Mouse (Mus musculus): ENCODE data around the gene Dtx4. TPM values are rescaled to one million over a fixed set of nuclear protein-coding genes. Genes with fewer than 3 reads are reported as not detected.
A peak's percentile ranks its signal among the peaks of the same experiment; 100 is the strongest.

Dtx4 gene
- polyA plus RNA-seq, 1 experiment from 2014 or later, result 15.3 TPM

DNA sequence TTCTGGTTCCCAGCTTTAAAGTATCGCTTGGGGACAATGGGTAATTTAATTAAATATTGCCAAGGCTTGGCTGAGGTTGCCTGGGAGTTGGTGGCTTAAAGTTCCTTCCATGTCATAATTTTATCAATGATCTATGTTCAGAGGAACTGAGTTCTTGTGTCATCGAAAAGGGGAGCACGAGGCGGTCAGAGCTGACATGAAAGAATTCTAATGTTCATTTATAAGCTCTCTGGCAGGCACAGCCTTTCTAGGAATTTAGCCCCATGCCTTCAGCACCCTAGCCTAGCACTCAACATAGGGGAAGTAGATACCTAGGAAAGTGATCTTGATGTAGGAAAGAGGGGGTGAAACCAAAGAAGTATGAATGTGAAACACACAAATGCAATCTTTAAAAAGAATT lies 2.9 kb downstream of the Dtx4 start:
- no peak for DNase-seq (ENCODE audit: low spot score)
- no peaks in the 10 kb centered on the region for H3K27me3 ChIP-seq (replicated peaks; ENCODE audit: control insufficient read depth, insufficient read depth, low read length)
- H3K4me3 ChIP-seq (ENCODE audit: low read depth, low read length), result no peak overlapping the region
- 81% methylated on average over 4 of the region's 4 CpGs for WGBS
- peaks cover 18% of the 10 kb centered on the region for H3K4me1 ChIP-seq (ENCODE audit: control insufficient read depth, insufficient read depth, low read length)
- ATAC-seq, result no peak
- no peak overlapping the region for H3K9ac ChIP-seq (ENCODE audit: low read length)
- no peak overlapping the region for H3K27ac ChIP-seq (ENCODE audit: low read depth, low read length)
- peak overlapping the region; percentile 80; the same call in 1 of the 2 replicates for H3K4me2 ChIP-seq (ENCODE audit: low read length)
- no peaks in the 10 kb centered on the region for H3K9me3 ChIP-seq (replicated peaks; ENCODE audit: control insufficient read depth, low read length)
- 0 out of 2 replicates have a peak, but pooled peaks cover 7% of the 10 kb centered on the region for H3K36me3 ChIP-seq (ENCODE audit: control insufficient read depth, insufficient read depth, low read length)

DNA sequence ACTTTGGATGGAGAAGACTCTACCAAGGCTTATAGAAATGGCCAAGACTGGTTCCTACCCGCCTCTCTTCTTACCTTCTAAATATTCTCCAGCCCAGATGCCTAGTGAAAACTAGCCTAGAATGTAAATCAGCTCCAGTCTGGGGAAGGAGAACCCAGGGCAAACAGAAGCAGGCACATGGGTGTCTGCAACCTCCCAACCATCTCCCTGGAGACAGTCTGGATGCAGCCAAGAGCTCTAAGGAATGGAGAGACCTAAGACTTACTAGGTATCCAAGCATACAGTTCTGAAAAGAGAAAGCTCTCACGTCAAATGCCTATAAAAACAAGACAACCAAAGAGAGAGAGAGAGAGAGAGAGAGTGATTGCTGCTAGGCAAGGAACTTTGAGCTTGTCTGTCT lies 3.3 kb downstream of the Dtx4 start:
- H3K4me1 ChIP-seq (ENCODE audit: control insufficient read depth, insufficient read depth, low read length), result peaks cover 18% of the 10 kb centered on the region
- no peak overlapping the region for H3K27ac ChIP-seq (ENCODE audit: low read depth, low read length)
- no peak overlapping the region for H3K9ac ChIP-seq (ENCODE audit: low read length)
- no peak overlapping the region for H3K4me3 ChIP-seq (ENCODE audit: low read depth, low read length)
- no peaks in the 10 kb centered on the region for H3K9me3 ChIP-seq (replicated peaks; ENCODE audit: control insufficient read depth, low read length)
- no peak overlapping the region for H3K4me2 ChIP-seq (ENCODE audit: low read length)
- DNase-seq (ENCODE audit: low spot score), result no peak
- no peaks in the 10 kb centered on the region for H3K27me3 ChIP-seq (replicated peaks; ENCODE audit: control insufficient read depth, insufficient read depth, low read length)
- ATAC-seq, result no peak
- 0 out of 2 replicates have a peak, but pooled peaks cover 7% of the 10 kb centered on the region for H3K36me3 ChIP-seq (ENCODE audit: control insufficient read depth, insufficient read depth, low read length)
- 81% methylated on average over 2 of the region's 2 CpGs for WGBS

- Histone ChIP-seq H3K27ac (ENCODE audit: low read depth, low read length) (no peak overlapping the region), H3K9ac (ENCODE audit: low read length) (no peak overlapping the region), H3K4me2 (ENCODE audit: low read length) (no peak overlapping the region), H3K9me3 (replicated peaks; ENCODE audit: control insufficient read depth, low read length) (no peaks in the 10 kb centered on the region), H3K4me1 (ENCODE audit: control insufficient read depth, insufficient read depth, low read length) (peaks cover 18% of the 10 kb centered on the region), H3K36me3 (ENCODE audit: control insufficient read depth, insufficient read depth, low read length) (peaks cover 17% of the 10 kb centered on the region), H3K27me3 (replicated peaks; ENCODE audit: control insufficient read depth, insufficient read depth, low read length) (no peaks in the 10 kb centered on the region), H3K4me3 (ENCODE audit: low read depth, low read length) (no peak overlapping the region)
- WGBS, result 91% methylated on average over 2 of the region's 2 CpGs
- DNase-seq (ENCODE audit: low spot score) (no peak), ATAC-seq (no peak)
These were observed 5.0 kb downstream of the Dtx4 start for GRCm38 (mm10) chr19:12496241-12496640.

- ATAC-seq, result no peak
- Histone ChIP-seq H3K27me3 (replicated peaks; ENCODE audit: control insufficient read depth, insufficient read depth, low read length) (no peaks in the 10 kb centered on the region), H3K36me3 (ENCODE audit: control insufficient read depth, insufficient read depth, low read length) (peaks cover 28% of the 10 kb centered on the region), H3K4me1 (ENCODE audit: control insufficient read depth, insufficient read depth, low read length) (peaks cover 12% of the 10 kb centered on the region), H3K9ac (ENCODE audit: low read length) (no peak overlapping the region), H3K9me3 (replicated peaks; ENCODE audit: control insufficient read depth, low read length) (no peaks in the 10 kb centered on the region), H3K27ac (ENCODE audit: low read depth, low read length) (no peak overlapping the region), H3K4me2 (ENCODE audit: low read length) (no peak overlapping the region), H3K4me3 (ENCODE audit: low read depth, low read length) (no peak overlapping the region)
- 58% methylated on average over 3 of the region's 3 CpGs for WGBS
- DNase-seq (ENCODE audit: low spot score), result no peak
These were observed 6.2 kb downstream of the Dtx4 start for GRCm38 (mm10) chr19:12494972-12495535.

DNA sequence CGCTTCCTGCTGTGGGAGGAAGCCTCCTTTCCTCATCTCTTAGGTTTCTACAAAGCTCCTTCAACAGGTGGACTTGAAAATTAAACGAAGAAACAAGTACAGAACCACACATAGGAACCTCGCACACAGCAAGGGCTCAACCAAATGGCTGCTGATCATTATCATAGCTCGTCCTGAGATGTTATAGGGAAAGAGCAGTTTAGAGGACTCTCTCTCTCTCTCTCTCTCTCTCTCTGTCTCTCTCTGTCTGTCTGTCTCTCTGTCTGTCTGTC lies 7.1 kb downstream of the Dtx4 start:
- Histone ChIP-seq H3K9me3 (replicated peaks; ENCODE audit: control insufficient read depth, low read length) (no peaks in the 10 kb centered on the region), H3K27ac (ENCODE audit: low read depth, low read length) (no peak overlapping the region), H3K9ac (ENCODE audit: low read length) (no peak overlapping the region), H3K4me1 (ENCODE audit: control insufficient read depth, insufficient read depth, low read length) (peaks cover 15% of the 10 kb centered on the region), H3K4me3 (ENCODE audit: low read depth, low read length) (no peak overlapping the region), H3K36me3 (ENCODE audit: control insufficient read depth, insufficient read depth, low read length) (peaks cover 28% of the 10 kb centered on the region), H3K4me2 (ENCODE audit: low read length) (no peak overlapping the region), H3K27me3 (replicated peaks; ENCODE audit: control insufficient read depth, insufficient read depth, low read length) (no peaks in the 10 kb centered on the region)
- no peak for DNase-seq (ENCODE audit: low spot score)
- WGBS, result 32% methylated on average over 4 of the region's 4 CpGs
- ATAC-seq, result no peak

DNA sequence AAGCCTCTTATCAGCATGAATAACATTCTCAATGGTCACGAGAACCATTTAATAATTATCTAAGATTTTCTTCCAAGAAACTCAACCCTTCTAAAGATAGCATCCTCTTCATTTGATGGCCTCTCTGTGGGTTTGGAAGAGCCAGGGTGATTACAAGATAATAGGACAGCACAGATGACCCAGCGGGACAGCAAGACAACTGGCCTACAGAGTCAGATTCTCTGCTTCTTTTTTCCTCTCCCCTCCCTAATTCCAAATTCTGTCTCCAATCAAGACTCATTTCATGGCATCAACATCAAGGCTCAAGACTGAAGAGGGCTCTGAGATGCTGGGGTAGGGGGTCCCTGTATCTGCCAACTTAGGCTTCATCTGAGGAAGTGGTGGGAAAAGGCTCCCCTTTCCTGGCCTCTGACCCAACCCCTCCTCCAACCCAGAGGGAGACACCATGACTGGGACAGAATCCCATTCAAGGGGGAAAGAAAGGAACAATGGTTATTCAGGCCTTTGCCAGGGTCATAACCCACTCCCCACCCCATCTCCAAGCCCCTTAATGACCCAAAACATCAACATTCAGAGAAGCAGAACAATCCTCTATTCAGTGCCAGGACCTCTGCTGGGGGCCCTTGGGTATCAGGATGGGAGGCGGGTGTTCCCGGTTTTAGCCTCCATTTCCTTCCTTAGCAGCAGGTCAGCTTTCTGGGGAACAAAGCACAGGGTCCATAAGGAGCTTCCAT lies 7.6 kb downstream of the Dtx4 start:
- H3K9me3 ChIP-seq (replicated peaks; ENCODE audit: control insufficient read depth, low read length), result no peaks in the 10 kb centered on the region

DNA sequence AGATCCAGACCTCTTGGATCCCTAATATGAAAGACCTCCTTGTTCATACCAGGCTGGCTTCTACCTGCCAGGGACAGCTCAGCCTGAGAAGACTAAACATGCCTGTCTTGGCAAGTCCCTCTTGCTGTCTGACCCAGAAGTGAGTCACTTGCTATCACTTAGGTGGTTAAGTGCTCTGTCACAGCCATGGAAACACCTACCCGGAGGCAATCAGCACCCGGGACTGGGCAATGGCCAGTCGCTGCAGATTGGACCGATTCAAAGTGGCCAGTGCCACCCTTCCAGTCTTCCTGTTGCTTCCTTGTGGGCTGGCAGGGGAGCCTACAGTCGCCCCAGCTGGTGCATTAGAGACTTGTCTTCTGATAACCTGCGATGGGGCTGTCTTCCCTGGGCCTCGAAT lies 9.6 kb downstream of the Dtx4 start:
- no peak overlapping the region for H3K4me2 ChIP-seq (ENCODE audit: low read length)
- H3K4me1 ChIP-seq (ENCODE audit: control insufficient read depth, insufficient read depth, low read length), result peaks cover 22% of the 10 kb centered on the region
- WGBS, result 94% methylated on average over 7 of the region's 7 CpGs
- DNase-seq (ENCODE audit: low spot score) (no peak), ATAC-seq (no peak)
- H3K27ac ChIP-seq (ENCODE audit: low read depth, low read length), result no peak overlapping the region
- H3K4me3 ChIP-seq (ENCODE audit: low read depth, low read length), result no peak overlapping the region
- no peaks in the 10 kb centered on the region for H3K9me3 ChIP-seq (replicated peaks; ENCODE audit: control insufficient read depth, low read length)
- H3K9ac ChIP-seq (ENCODE audit: low read length), result no peak overlapping the region
- peaks cover 21% of the 10 kb centered on the region for H3K36me3 ChIP-seq (ENCODE audit: control insufficient read depth, insufficient read depth, low read length)
- H3K27me3 ChIP-seq (replicated peaks; ENCODE audit: control insufficient read depth, insufficient read depth, low read length), result no peaks in the 10 kb centered on the region

More for the DNA sequence above, 7.6 kb downstream of the Dtx4 start:
- no peaks in the 10 kb centered on the region for H3K27me3 ChIP-seq (replicated peaks; ENCODE audit: control insufficient read depth, insufficient read depth, low read length)
- no peak overlapping the region for H3K9ac ChIP-seq (ENCODE audit: low read length)
- H3K4me3 ChIP-seq (ENCODE audit: low read depth, low read length), result no peak overlapping the region
- WGBS, result 31% methylated on average over 4 of the region's 4 CpGs
- no peak overlapping the region for H3K27ac ChIP-seq (ENCODE audit: low read depth, low read length)
- H3K4me1 ChIP-seq (ENCODE audit: control insufficient read depth, insufficient read depth, low read length), result peaks cover 17% of the 10 kb centered on the region
- ATAC-seq, result no peak
- DNase-seq (ENCODE audit: low spot score), result no peak
- H3K36me3 ChIP-seq (ENCODE audit: control insufficient read depth, insufficient read depth, low read length), result peaks cover 28% of the 10 kb centered on the region
- no peak overlapping the region for H3K4me2 ChIP-seq (ENCODE audit: low read length)

DNA sequence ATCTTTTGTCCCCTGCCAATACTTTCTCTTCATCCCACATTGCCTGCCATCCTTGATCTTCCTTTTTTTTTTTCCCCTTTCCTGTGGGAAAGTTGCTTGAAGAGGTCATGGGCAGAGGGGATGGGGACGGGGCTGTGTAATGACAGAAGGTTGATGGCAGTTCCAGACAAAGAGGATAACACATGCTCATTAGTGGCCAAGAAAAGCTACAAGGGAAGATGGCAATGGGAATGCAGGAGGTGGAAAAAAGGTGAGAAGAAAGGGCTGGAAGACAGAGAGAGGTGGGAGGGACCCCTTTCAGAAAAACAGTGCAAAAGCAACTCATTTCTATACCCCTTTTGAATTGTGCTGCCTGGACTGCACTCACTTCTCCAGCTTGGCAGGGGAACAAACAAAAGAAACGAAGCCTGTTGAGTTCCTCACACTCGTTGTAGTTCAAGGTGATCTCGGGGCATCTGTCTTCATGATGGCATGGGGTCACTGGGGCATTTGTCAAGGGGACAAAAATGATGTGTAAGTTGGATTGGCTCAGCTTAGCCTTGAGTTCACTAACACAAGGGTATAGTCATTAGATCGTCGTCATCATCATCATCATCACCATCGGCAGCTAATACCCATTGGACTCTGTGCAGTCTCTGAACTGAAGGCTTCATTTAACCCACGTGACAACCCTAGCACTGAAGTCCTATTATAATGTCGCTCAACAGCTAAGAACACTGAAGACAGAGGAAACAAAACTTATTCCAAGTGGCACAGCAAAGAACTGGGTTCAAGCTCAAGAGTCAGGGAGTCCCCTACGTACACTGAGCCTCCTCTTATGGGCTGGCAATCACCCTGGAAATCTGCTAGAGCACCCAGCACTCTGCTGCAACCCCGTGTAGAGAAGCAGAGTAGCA lies 11.3 kb downstream of the Dtx4 start:
- peaks cover 19% of the 10 kb centered on the region for H3K4me1 ChIP-seq (ENCODE audit: control insufficient read depth, insufficient read depth, low read length)
- no peaks in the 10 kb centered on the region for H3K27me3 ChIP-seq (replicated peaks; ENCODE audit: control insufficient read depth, insufficient read depth, low read length)
- H3K27ac ChIP-seq (ENCODE audit: low read depth, low read length), result peak overlapping the region; percentile 72
- ATAC-seq (peak; percentile 42; the same call in 1 of the 2 replicates), DNase-seq (ENCODE audit: low spot score) (peak; percentile 35)
- no peak overlapping the region for H3K9ac ChIP-seq (ENCODE audit: low read length)
- no peaks in the 10 kb centered on the region for H3K9me3 ChIP-seq (replicated peaks; ENCODE audit: control insufficient read depth, low read length)
- no peak overlapping the region for H3K4me3 ChIP-seq (ENCODE audit: low read depth, low read length)
- WGBS, result 23% methylated on average over 11 of the region's 11 CpGs
- H3K36me3 ChIP-seq (ENCODE audit: control insufficient read depth, insufficient read depth, low read length), result peaks cover 33% of the 10 kb centered on the region
- peak overlapping the region; percentile 9; the same call in 1 of the 2 replicates for H3K4me2 ChIP-seq (ENCODE audit: low read length)
